Mouse (Mus musculus) MEL (cell line): ENCODE results near the gene Sap30. TPM values are rescaled to one million over a fixed set of nuclear protein-coding genes. Genes with fewer than 3 reads are reported as not detected.

Experiments
- DNase-seq: peaks from one replicate; pipeline ENCODE4 v3.0.0; 2011; ENCODE audit warnings: low read depth, low spot score
- H3K27ac ChIP-seq: 2 replicates; pipeline ENCODE4 v1.5.1; 2012; ENCODE audit warnings: low read depth, mild to moderate bottlenecking, control low read depth, low read length, moderate library complexity; ENCODE audit not compliant: control insufficient read depth
- H3K27me3 ChIP-seq, 2 experiments: fragments of 150-350 bp in 1 of 2; sonication (generic) in 1 of 2; 2 replicates each; pipeline ENCODE4 v1.6.1; 2012; ENCODE audit warnings: low read length in 2 of 2, mild to moderate bottlenecking in 2 of 2, improper control_type of control experiment in 1 of 2, moderate library complexity in 1 of 2; ENCODE audit not compliant: insufficient read depth in 2 of 2, control insufficient read depth in 1 of 2
- H3K36me3 ChIP-seq, 2 experiments: 2 replicates each; pipeline ENCODE4 v1.6.1; 2012 to 2014; ENCODE audit warnings: low read length in 2 of 2, improper control_type of control experiment in 1 of 2, inconsistent platforms in 1 of 2, mild to moderate bottlenecking in 1 of 2; ENCODE audit not compliant: insufficient read depth in 2 of 2, control insufficient read depth in 1 of 2
- H3K4me1 ChIP-seq, 2 experiments: fragments of 150-350 bp in 1 of 2; sonication (generic) in 1 of 2; 2 replicates each; pipeline ENCODE4 v1.6.1; 2012; ENCODE audit warnings: low read length in 2 of 2, improper control_type of control experiment in 1 of 2, mild to moderate bottlenecking in 1 of 2; ENCODE audit not compliant: insufficient read depth in 2 of 2, control insufficient read depth in 1 of 2
- H3K4me3 ChIP-seq, 2 experiments: fragments of 150-350 bp in 1 of 2; sonication (generic) in 1 of 2; 2 replicates each; pipeline ENCODE4 v1.5.1; 2012; ENCODE audit warnings: low read depth in 2 of 2, low read length in 2 of 2, mild to moderate bottlenecking in 2 of 2, moderate library complexity in 2 of 2, control low read depth in 1 of 2, improper control_type of control experiment in 1 of 2; ENCODE audit not compliant: control insufficient read depth in 1 of 2, insufficient read depth in 1 of 2
- H3K79me2 ChIP-seq: 2 replicates; pipeline ENCODE4 v1.6.1; 2012; ENCODE audit warnings: mild to moderate bottlenecking, low read length, moderate library complexity; ENCODE audit not compliant: control insufficient read depth, poor library complexity, insufficient read depth
- H3K9ac ChIP-seq: 2 replicates; pipeline ENCODE4 v1.6.1; 2012; ENCODE audit warnings: low read depth, mild to moderate bottlenecking, control low read depth, low read length, moderate library complexity; ENCODE audit not compliant: control insufficient read depth, poor library complexity, severe bottlenecking
- H3K9me3 ChIP-seq: fragments of 150-350 bp; sonication (generic); replicated peaks from 2 replicates; pipeline ENCODE4 v1.6.1; 2012; ENCODE audit warnings: mild to moderate bottlenecking, low read length, improper control_type of control experiment, moderate library complexity; ENCODE audit not compliant: insufficient read depth
- CTCF ChIP-seq, 3 experiments: IDR thresholded peaks in 2 of 3; conservative IDR thresholded peaks in 1 of 3; 2 replicates each; pipeline ENCODE4 v1.5.1; 2011 to 2012; ENCODE audit warnings: low read length in 3 of 3, low read depth in 2 of 3, mild to moderate bottlenecking in 2 of 3, improper control_type of control experiment in 1 of 3, inconsistent platforms in 1 of 3, mixed read lengths in 1 of 3, moderate library complexity in 1 of 3; ENCODE audit not compliant: control insufficient read depth in 1 of 3, insufficient read depth in 1 of 3, poor library complexity in 1 of 3, severe bottlenecking in 1 of 3
- ELF1 ChIP-seq: IDR thresholded peaks from 2 replicates; pipeline ENCODE4 v1.6.1; 2014; ENCODE audit warnings: low read depth, mild to moderate bottlenecking, inconsistent platforms, low read length, improper control_type of control experiment, moderate library complexity
- ETS1 ChIP-seq: IDR thresholded peaks from 2 replicates; pipeline ENCODE4 v1.6.1; 2012; ENCODE audit warnings: low read depth, mild to moderate bottlenecking, inconsistent platforms, low read length, improper control_type of control experiment, moderate library complexity
- GABPA ChIP-seq: IDR thresholded peaks from 2 replicates; pipeline ENCODE4 v1.6.1; 2012; ENCODE audit warnings: low read depth, mild to moderate bottlenecking, inconsistent platforms, low read length, improper control_type of control experiment, moderate library complexity
- GATA1 ChIP-seq: IDR thresholded peaks from 2 replicates; pipeline ENCODE4 v1.6.1; 2011; ENCODE audit warnings: low read depth, low read length, improper control_type of control experiment
- HCFC1 ChIP-seq: IDR thresholded peaks from 2 replicates; pipeline ENCODE4 v1.6.1; 2012; ENCODE audit warnings: low read depth, mild to moderate bottlenecking, inconsistent platforms, low read length, improper control_type of control experiment, moderate library complexity
- KAT2A ChIP-seq: conservative IDR thresholded peaks from 2 replicates; pipeline ENCODE4 v1.6.1; 2012; ENCODE audit warnings: low read depth, low read length, improper control_type of control experiment, inconsistent platforms
- MAFK ChIP-seq: IDR thresholded peaks from 2 replicates; pipeline ENCODE4 v1.6.1; 2011; ENCODE audit warnings: low read depth, mild to moderate bottlenecking, low read length, improper control_type of control experiment, borderline replicate concordance
- MAZ ChIP-seq: IDR thresholded peaks from 2 replicates; pipeline ENCODE4 v1.6.1; 2012; ENCODE audit warnings: low read depth, mild to moderate bottlenecking, inconsistent platforms, low read length, improper control_type of control experiment
- MXI1 ChIP-seq: IDR thresholded peaks from 2 replicates; pipeline ENCODE4 v1.6.1; 2011; ENCODE audit warnings: mild to moderate bottlenecking, low read depth, low read length, improper control_type of control experiment
- MYB ChIP-seq: IDR thresholded peaks from 2 replicates; pipeline ENCODE4 v1.6.1; 2011; ENCODE audit warnings: mild to moderate bottlenecking, low read depth, low read length, improper control_type of control experiment
- NRF1 ChIP-seq: IDR thresholded peaks from 2 replicates; pipeline ENCODE4 v1.6.1; 2014; ENCODE audit warnings: low read depth, mild to moderate bottlenecking, inconsistent platforms, low read length, improper control_type of control experiment, moderate library complexity; ENCODE audit not compliant: poor library complexity, insufficient read depth, severe bottlenecking
- POLR2A ChIP-seq, 2 experiments: IDR thresholded peaks; 2 replicates each; pipeline ENCODE4 v1.6.1; 2011 to 2012; ENCODE audit warnings: low read length in 2 of 2, mild to moderate bottlenecking in 2 of 2, control low read depth in 1 of 2, improper control_type of control experiment in 1 of 2, low read depth in 1 of 2, moderate library complexity in 1 of 2; ENCODE audit not compliant: control insufficient read depth in 1 of 2, insufficient read depth in 1 of 2, poor library complexity in 1 of 2
- RAD21 ChIP-seq: IDR thresholded peaks from 2 replicates; pipeline ENCODE4 v1.6.1; 2011; ENCODE audit warnings: mild to moderate bottlenecking, low read depth, low read length, improper control_type of control experiment
- RCOR1 ChIP-seq: IDR thresholded peaks from 2 replicates; pipeline ENCODE4 v1.6.1; 2012; ENCODE audit warnings: low read depth, mild to moderate bottlenecking, inconsistent platforms, low read length, improper control_type of control experiment
- SIN3A ChIP-seq: IDR thresholded peaks from 2 replicates; pipeline ENCODE4 v1.6.1; 2012; ENCODE audit warnings: low read length, improper control_type of control experiment, inconsistent platforms
- SMC3 ChIP-seq: IDR thresholded peaks from 2 replicates; pipeline ENCODE4 v1.6.1; 2011; ENCODE audit warnings: low read depth, low read length, improper control_type of control experiment
- TBP ChIP-seq: IDR thresholded peaks from 2 replicates; pipeline ENCODE4 v1.8.0; 2011; ENCODE audit warnings: low read depth, low read length, improper control_type of control experiment
- ZMIZ1 ChIP-seq: IDR thresholded peaks from 2 replicates; pipeline ENCODE4 v1.6.1; 2012; ENCODE audit warnings: low read depth, mild to moderate bottlenecking, inconsistent platforms, low read length, improper control_type of control experiment, moderate library complexity
- polyA plus RNA-seq, 2 experiments: library from polyadenylated mRNA; stranded (reverse) in 1 of 2; unstranded in 1 of 2; fragments of >175 nt in 1 of 2; fragments of >200 nt in 1 of 2; gene quantifications; 2 replicates each; pipeline versions ENCODE4 v1.2.1 to v1.2.4; 2012; ENCODE audit warnings: low replicate concordance in 2 of 2, low read depth in 1 of 2; ENCODE audit not compliant: insufficient read length in 2 of 2, insufficient read depth in 1 of 2, missing spikeins in 1 of 2
- total RNA-seq: library from RNA; depleted of rRNA; stranded (reverse); fragments of 300-350 nt; gene quantifications from 2 replicates; pipeline ENCODE4 v1.2.3, GENCODE M21; 2012

Gene Sap30
- total and polyA plus RNA-seq, 3 experiments, result 34.2 to 64.0 TPM; not detected in 1

DNA sequence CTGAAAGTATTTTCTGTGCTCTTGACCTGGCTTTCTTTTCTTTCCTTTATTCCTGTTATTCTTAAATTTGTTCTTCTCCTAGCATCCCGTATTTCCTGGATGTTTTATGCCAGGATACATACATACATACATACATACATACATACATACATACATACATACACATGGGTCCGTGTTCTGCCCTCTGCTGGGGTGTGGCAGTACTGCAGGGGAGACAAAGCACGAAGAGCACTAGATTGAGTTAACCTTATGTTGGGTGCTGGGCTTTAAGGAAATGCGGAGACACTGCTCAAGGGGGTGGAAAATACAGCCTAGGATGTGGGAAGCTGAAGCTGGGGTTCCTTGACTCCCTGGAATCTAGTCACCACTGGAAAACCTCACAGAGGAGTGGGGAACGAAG, 16.0 kb upstream of the Sap30 start:
- peaks cover 0 to 2% of the 10 kb centered on the region in 2 experiments; a peak in 3 of 4 replicates for H3K36me3 ChIP-seq

DNA sequence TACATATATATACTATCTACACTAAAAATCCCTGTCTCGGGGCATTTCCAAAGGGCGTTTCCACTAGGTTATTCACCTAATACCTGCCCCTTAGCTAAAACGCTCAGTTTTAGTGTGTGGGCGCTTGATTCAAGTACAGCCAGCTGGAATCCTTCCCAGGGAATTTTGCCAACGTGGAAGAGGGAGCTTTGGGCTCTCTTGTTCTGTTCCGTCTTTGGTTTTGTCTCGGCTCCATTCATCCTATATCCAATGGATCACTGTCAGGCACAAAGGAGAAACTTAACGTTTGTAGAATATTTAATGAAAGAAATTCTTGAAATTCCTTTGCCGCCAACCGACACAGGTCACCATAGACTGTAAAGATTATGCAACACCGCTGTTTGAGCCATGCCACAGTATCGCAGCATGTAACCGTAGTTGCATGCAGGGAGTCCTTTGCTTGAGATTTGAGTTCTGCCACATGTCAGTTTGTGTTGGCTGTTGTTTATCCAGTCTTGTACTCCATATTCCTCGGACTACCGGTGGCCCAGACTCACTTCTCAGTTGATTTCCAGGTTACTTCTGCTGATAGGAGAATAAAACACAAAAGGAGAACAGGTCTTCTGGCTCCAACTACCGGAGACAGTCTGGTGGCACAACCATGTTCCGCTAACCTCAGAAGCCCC, 11.3 kb upstream of the Sap30 start:
- H3K27ac ChIP-seq, result no peak overlapping the region
- H3K4me1 ChIP-seq, result no peaks in the 10 kb centered on the region; a peak in 1 of 4 replicates
- no peak overlapping the region for H3K9ac ChIP-seq
- no peak for TF ChIP-seq GABPA
- TF ChIP-seq MAZ, result no peak
- TF ChIP-seq SIN3A, result no peak
- TF ChIP-seq NRF1, result no peak
- TF ChIP-seq ETS1, result no peak
- no peak for TF ChIP-seq KAT2A
- TF ChIP-seq GATA1, result no peak
- no peak for TF ChIP-seq MAFK
- TF ChIP-seq TBP, result no peak
- no peaks in the 10 kb centered on the region for H3K27me3 ChIP-seq
- H3K4me3 ChIP-seq, result no peak overlapping the region
- H3K36me3 ChIP-seq, result peaks cover 0 to 2% of the 10 kb centered on the region in 2 experiments; a peak in 1 of 4 replicates
- H3K9me3 ChIP-seq, result no peaks in the 10 kb centered on the region
- no peaks in the 10 kb centered on the region for H3K79me2 ChIP-seq
- no peak for DNase-seq

More for the DNA sequence above, 16.0 kb upstream of the Sap30 start:
- H3K9ac ChIP-seq, result no peak overlapping the region
- H3K9me3 ChIP-seq, result no peaks in the 10 kb centered on the region
- H3K4me1 ChIP-seq, result no peaks in the 10 kb centered on the region; a peak in 1 of 4 replicates
- no peak overlapping the region for H3K27ac ChIP-seq
- H3K27me3 ChIP-seq, result no peaks in the 10 kb centered on the region
- peak; percentile 80 for DNase-seq
- H3K79me2 ChIP-seq, result no peaks in the 10 kb centered on the region
- no peak for TF ChIP-seq POLR2A (IDR thresholded peaks at IDR 0.05; ENCODE audit: control insufficient read depth in 1 of 2, insufficient read depth in 1 of 2, low read depth in 1 of 2, low read length in 2 of 2, poor library complexity in 1 of 2)
- peak; percentile 34 for TF ChIP-seq RAD21
- TF ChIP-seq NRF1, result no peak
- no peak for TF ChIP-seq ZMIZ1
- no peak for TF ChIP-seq RCOR1
- peak; percentile 81 for TF ChIP-seq SMC3
- no peak for TF ChIP-seq HCFC1
- TF ChIP-seq MXI1, result no peak
- no peak for TF ChIP-seq ETS1
- TF ChIP-seq SIN3A, result 0 out of 2 replicates have a peak, but pooled peaks have one; percentile 19
- TF ChIP-seq ELF1, result no peak
- TF ChIP-seq MYB, result no peak
- TF ChIP-seq CTCF (IDR thresholded peaks at IDR 0.05 in 2 of 3, conservative IDR thresholded peaks at IDR 0.05 in 1 of 3; ENCODE audit: control insufficient read depth in 1 of 3, insufficient read depth in 1 of 3, low read depth in 2 of 3, low read length in 3 of 3, poor library complexity in 1 of 3, severe bottlenecking in 1 of 3), result peak; percentile 75 to 89 (median 76)
- H3K4me3 ChIP-seq, result no peak overlapping the region
